Mouse (Mus musculus) CH12.LX (cell line): ENCODE results near the gene Cryaa. TPM values are rescaled to one million over a fixed set of nuclear protein-coding genes. Genes with fewer than 3 reads are reported as not detected.
A peak's percentile ranks its signal among the peaks of the same experiment; 100 is the strongest.

Experiments used
- DNase-seq: peaks from one replicate; pipeline ENCODE4 v3.0.0-alpha.2; 2013; ENCODE audit errors: extremely low read depth
- H3K27ac ChIP-seq: 2 replicates; pipeline ENCODE4 v1.5.1; 2012; ENCODE audit warnings: low read depth, mild to moderate bottlenecking, control low read depth, moderate library complexity; ENCODE audit not compliant: insufficient read depth
- H3K27me3 ChIP-seq: replicated peaks from 2 replicates; pipeline ENCODE3; 2012; ENCODE audit warnings: inconsistent platforms
- H3K36me3 ChIP-seq, 2 experiments: replicated peaks in 1 of 2; 2 replicates each; pipeline versions ENCODE3 to v1.6.1; 2012; ENCODE audit warnings: inconsistent platforms in 1 of 2, low read length in 1 of 2, mild to moderate bottlenecking in 1 of 2, mixed read lengths in 1 of 2, moderate library complexity in 1 of 2; ENCODE audit not compliant: control insufficient read depth in 1 of 2, insufficient read depth in 1 of 2
- H3K4me1 ChIP-seq, 2 experiments: 2 replicates each; pipeline ENCODE4 v1.6.1; 2012; ENCODE audit warnings: inconsistent platforms in 1 of 2, moderate library complexity in 1 of 2; ENCODE audit not compliant: insufficient read depth in 2 of 2, control insufficient read depth in 1 of 2
- H3K4me2 ChIP-seq: 2 replicates; pipeline ENCODE4 v1.6.1; 2012; ENCODE audit warnings: low read depth, mild to moderate bottlenecking, control low read depth; ENCODE audit not compliant: poor library complexity, insufficient read depth, severe bottlenecking
- H3K4me3 ChIP-seq, 3 experiments: fragments of 150-350 bp in 1 of 3; sonication (generic) in 1 of 3; replicated peaks in 1 of 3; 2 replicates each; pipeline versions ENCODE3 to v1.5.1; 2011 to 2012; ENCODE audit warnings: low read depth in 2 of 3, low read length in 2 of 3, mild to moderate bottlenecking in 2 of 3, moderate library complexity in 2 of 3, control low read depth in 1 of 3, improper control_type of control experiment in 1 of 3, inconsistent platforms in 1 of 3, mixed read lengths in 1 of 3; ENCODE audit not compliant: poor library complexity in 1 of 3
- H3K79me2 ChIP-seq: replicated peaks from 2 replicates; pipeline ENCODE4 v1.6.1; 2012; ENCODE audit warnings: mild to moderate bottlenecking, moderate library complexity; ENCODE audit not compliant: control insufficient read depth, poor library complexity, insufficient read depth, severe bottlenecking; ENCODE audit errors: extremely low read depth
- H3K9ac ChIP-seq: 2 replicates; pipeline ENCODE4 v1.6.1; 2012; ENCODE audit warnings: low read depth, mild to moderate bottlenecking, control low read depth, moderate library complexity; ENCODE audit not compliant: insufficient read depth
- H3K9me3 ChIP-seq: replicated peaks from 2 replicates; pipeline ENCODE3; 2012; ENCODE audit warnings: low read length, inconsistent platforms, mixed read lengths
- CHD1 ChIP-seq: IDR thresholded peaks from 2 replicates; pipeline ENCODE4 v1.6.1; 2012; ENCODE audit warnings: low read depth, low read length, improper control_type of control experiment, inconsistent platforms
- CTCF ChIP-seq, 2 experiments: IDR thresholded peaks in 1 of 2; conservative IDR thresholded peaks in 1 of 2; 2 replicates each; pipeline ENCODE4 v1.5.1; 2011 to 2012; ENCODE audit warnings: low read depth in 2 of 2, low read length in 2 of 2, improper control_type of control experiment in 1 of 2, inconsistent platforms in 1 of 2, mild to moderate bottlenecking in 1 of 2, moderate library complexity in 1 of 2
- E2F4 ChIP-seq: IDR thresholded peaks from 2 replicates; pipeline ENCODE4 v1.6.1; 2011; ENCODE audit warnings: low read depth, low read length, improper control_type of control experiment; ENCODE audit not compliant: insufficient replicate concordance
- ELF1 ChIP-seq: IDR thresholded peaks from 2 replicates; pipeline ENCODE4 v1.6.1; 2014; ENCODE audit warnings: low read depth, mild to moderate bottlenecking, inconsistent platforms, low read length, improper control_type of control experiment
- ETS1 ChIP-seq: conservative IDR thresholded peaks from 2 replicates; pipeline ENCODE4 v1.6.1; 2012; ENCODE audit warnings: low read depth, mild to moderate bottlenecking, inconsistent platforms, low read length, improper control_type of control experiment, moderate library complexity
- GABPA ChIP-seq: IDR thresholded peaks from 2 replicates; pipeline ENCODE4 v1.6.1; 2012; ENCODE audit warnings: low read depth, low read length, improper control_type of control experiment, inconsistent platforms; ENCODE audit not compliant: insufficient replicate concordance
- HCFC1 ChIP-seq: IDR thresholded peaks from 2 replicates; pipeline ENCODE4 v1.6.1; 2012; ENCODE audit warnings: low read depth, mild to moderate bottlenecking, inconsistent platforms, low read length, improper control_type of control experiment
- JUND ChIP-seq: conservative IDR thresholded peaks from 2 replicates; pipeline ENCODE4 v1.6.1; 2011; ENCODE audit warnings: low read depth, low read length, improper control_type of control experiment
- MAFK ChIP-seq: IDR thresholded peaks from 2 replicates; pipeline ENCODE4 v1.6.1; 2011; ENCODE audit warnings: low read length, improper control_type of control experiment; ENCODE audit not compliant: insufficient replicate concordance
- MAX ChIP-seq: IDR thresholded peaks from 2 replicates; pipeline ENCODE4 v1.6.1; 2011; ENCODE audit warnings: low read length, improper control_type of control experiment
- MEF2A ChIP-seq: IDR thresholded peaks from 2 replicates; pipeline ENCODE4 v1.6.1; 2014; ENCODE audit warnings: low read depth, mild to moderate bottlenecking, inconsistent platforms, low read length, improper control_type of control experiment, borderline replicate concordance
- MYC ChIP-seq: IDR thresholded peaks from 2 replicates; pipeline ENCODE4 v1.6.1; 2011; ENCODE audit warnings: low read depth, mild to moderate bottlenecking, improper control_type of control experiment, low read length
- PAX5 ChIP-seq: IDR thresholded peaks from 2 replicates; pipeline ENCODE4 v1.6.1; 2012; ENCODE audit warnings: low read length, inconsistent platforms, mixed read lengths
- POLR2A ChIP-seq: IDR thresholded peaks from 2 replicates; pipeline ENCODE4 v1.6.1; 2011; ENCODE audit warnings: low read depth, mild to moderate bottlenecking, improper control_type of control experiment, low read length
- POLR2AphosphoS2 ChIP-seq: IDR thresholded peaks from 2 replicates; pipeline ENCODE4 v1.6.1; 2011; ENCODE audit warnings: low read depth, low read length, improper control_type of control experiment
- RCOR1 ChIP-seq: conservative IDR thresholded peaks from 2 replicates; pipeline ENCODE4 v1.6.1; 2012; ENCODE audit warnings: low read depth, mild to moderate bottlenecking, inconsistent platforms, low read length, improper control_type of control experiment
- SMC3 ChIP-seq: IDR thresholded peaks from 2 replicates; pipeline ENCODE4 v1.6.1; 2011; ENCODE audit warnings: low read depth, low read length, improper control_type of control experiment
- TCF12 ChIP-seq: IDR thresholded peaks from 2 replicates; pipeline ENCODE4 v1.6.1; 2014; ENCODE audit warnings: low read depth, mild to moderate bottlenecking, inconsistent platforms, low read length, improper control_type of control experiment
- USF1 ChIP-seq: IDR thresholded peaks from 2 replicates; pipeline ENCODE4 v1.6.1; 2014; ENCODE audit warnings: low read depth, mild to moderate bottlenecking, inconsistent platforms, low read length, improper control_type of control experiment
- ZC3H11A ChIP-seq: IDR thresholded peaks from 2 replicates; pipeline ENCODE4 v1.6.1; 2012; ENCODE audit warnings: low read depth, mild to moderate bottlenecking, inconsistent platforms, low read length, improper control_type of control experiment
- ZKSCAN1 ChIP-seq: IDR thresholded peaks from 2 replicates; pipeline ENCODE4 v1.6.1; 2012; ENCODE audit warnings: low read depth, inconsistent platforms, low read length, improper control_type of control experiment, borderline replicate concordance
- ZMIZ1 ChIP-seq: IDR thresholded peaks from 2 replicates; pipeline ENCODE4 v1.6.1; 2012; ENCODE audit warnings: low read depth, mild to moderate bottlenecking, inconsistent platforms, low read length, improper control_type of control experiment
- dilution Hi-C: fragments of 300-500 bp; cut with MboI; formaldehyde crosslinking; loops from 2 replicates; pipeline ENCODE4 v1.14.3; 2020; ENCODE audit warnings: low sequenced_read_pairs; ENCODE audit not compliant: extremely low pct_unique_long_range_greater_than_20kb, extremely low pct_ligation_motif_present
- in situ Hi-C: fragments of 300-500 bp; cut with MboI; formaldehyde crosslinking; loops from 3 replicates; pipeline ENCODE4 v1.14.3; 2019; ENCODE audit warnings: low sequenced_read_pairs, low pct_ligation_motif_present, low pct_unique_long_range_greater_than_20kb, mixed read lengths
- polyA plus RNA-seq: library from polyadenylated mRNA; unstranded; fragments of >175 nt; gene quantifications from 2 replicates; pipeline ENCODE4 v1.2.1, GENCODE M21; 2012; ENCODE audit warnings: low read depth; ENCODE audit not compliant: insufficient read length
- total RNA-seq, 2 experiments: library from RNA; depleted of rRNA; stranded (reverse); fragments of 300-350 nt in 1 of 2; fragments of >200 nt in 1 of 2; gene quantifications; 2 replicates each; pipeline ENCODE4 v1.2.3; 2012 to 2014

Cryaa gene
- total and polyA plus RNA-seq, 3 experiments, result 0.51 TPM; not detected in 2

- Histone ChIP-seq H3K4me3 (no peak overlapping the region), H3K79me2 (no peaks in the 10 kb centered on the region), H3K36me3 (peaks cover 50 to 52% of the 10 kb centered on the region in 2 experiments), H3K4me2 (no peak overlapping the region), H3K27ac (no peak overlapping the region), H3K27me3 (no peaks in the 10 kb centered on the region), H3K9me3 (peaks cover 3% of the 10 kb centered on the region), H3K9ac (no peak overlapping the region), H3K4me1 (no peaks in the 10 kb centered on the region)
- dilution Hi-C loops (no loop called here), in situ Hi-C loops (loop anchor here (25.0 kb wide), 1 partner anchor 284 kb away; no protein-coding TSS in a partner anchor)
- TF ChIP-seq POLR2A (peak; percentile 44; the same call in 1 of the 2 replicates), JUND (no peak), POLR2AphosphoS2 (peak; percentile 69; the same call in 1 of the 2 replicates)
- DNase-seq, result no peak
These were observed 31.2 kb upstream of the Cryaa start for GRCm38 (mm10) chr17:31646199-31647002.

DNA sequence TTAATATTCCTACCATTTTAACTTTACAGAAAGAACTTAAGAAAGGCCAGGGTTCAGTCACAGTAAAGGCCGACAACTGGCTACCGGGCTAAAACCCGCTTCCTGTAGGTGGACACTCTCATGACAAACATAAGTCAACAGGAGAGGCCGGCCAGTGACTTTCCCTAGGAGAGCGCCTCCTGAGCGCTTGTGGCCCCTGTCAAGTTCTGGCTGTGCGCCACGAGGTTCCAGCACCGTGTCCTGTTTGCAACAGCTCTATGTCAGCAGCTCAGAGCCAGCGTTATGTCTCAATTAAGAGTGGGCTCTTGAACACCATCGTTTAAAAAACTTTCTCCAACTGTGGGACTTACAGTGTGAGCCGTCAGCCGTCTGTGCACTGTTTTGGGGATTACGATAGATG is 25.5 kb upstream of the Cryaa start:
- Histone ChIP-seq H3K4me3 (no peak overlapping the region), H3K27ac (no peak overlapping the region), H3K4me1 (peaks cover 0 to 21% of the 10 kb centered on the region in 2 experiments; a peak in 2 of 4 replicates), H3K9me3 (no peaks in the 10 kb centered on the region), H3K79me2 (peaks cover 43% of the 10 kb centered on the region), H3K4me2 (no peak overlapping the region), H3K27me3 (no peaks in the 10 kb centered on the region), H3K9ac (no peak overlapping the region), H3K36me3 (peaks cover 81 to 92% of the 10 kb centered on the region in 2 experiments)
- no peak for DNase-seq
- dilution Hi-C loops (no loop called here), in situ Hi-C loops (no loop called here)
- TF ChIP-seq MYC, result no peak
- TF ChIP-seq RCOR1, result no peak
- no peak for TF ChIP-seq USF1
- no peak for TF ChIP-seq E2F4
- no peak for TF ChIP-seq HCFC1
- no peak for TF ChIP-seq ETS1
- TF ChIP-seq POLR2AphosphoS2, result no peak
- no peak for TF ChIP-seq GABPA

GRCm38 (mm10) chr17:31653277-31653676 is 24.3 kb upstream of the Cryaa start:
- Histone ChIP-seq H3K27me3 (no peaks in the 10 kb centered on the region), H3K9ac (no peak overlapping the region), H3K4me3 (no peak overlapping the region), H3K4me2 (no peak overlapping the region), H3K27ac (no peak overlapping the region), H3K4me1 (peaks cover 0 to 24% of the 10 kb centered on the region in 2 experiments; a peak in 2 of 4 replicates), H3K36me3 (peaks cover 70 to 80% of the 10 kb centered on the region in 2 experiments), H3K79me2 (peaks cover 55% of the 10 kb centered on the region), H3K9me3 (no peaks in the 10 kb centered on the region)
- in situ Hi-C loops (no loop called here), dilution Hi-C loops (no loop called here)
- TF ChIP-seq RCOR1, result no peak
- TF ChIP-seq POLR2A, result no peak
- no peak for TF ChIP-seq ZMIZ1
- no peak for TF ChIP-seq SMC3
- TF ChIP-seq CHD1, result no peak
- TF ChIP-seq MAX, result no peak
- no peak for TF ChIP-seq CTCF (conservative IDR thresholded peaks at IDR 0.05 in 1 of 2, IDR thresholded peaks at IDR 0.05 in 1 of 2; ENCODE audit: low read depth in 2 of 2, low read length in 2 of 2)
- TF ChIP-seq ZKSCAN1, result no peak
- TF ChIP-seq ZC3H11A, result no peak
- TF ChIP-seq MEF2A, result no peak
- TF ChIP-seq TCF12, result no peak
- no peak for TF ChIP-seq ELF1
- no peak for TF ChIP-seq MAFK
- TF ChIP-seq PAX5, result no peak
- no peak for TF ChIP-seq JUND
- DNase-seq, result no peak
